7 mouse cellular contexts compared by ENCODE assay signal in genomic region chr15:56065872-56066534, GRCm38 (mm10).
DNase-seq lines count a peak whose midpoint lies in the region; ATAC-seq and TF ChIP-seq lines count a peak whose summit lies in the region.

No protein-coding gene starts in this region.

- H3K4me2 ChIP-seq in midbrain, embryonic 15.5 days: no peak overlapping the region

- H3K4me3 ChIP-seq in lung, adult 2 months (replicated peaks; ENCODE audit: extremely low read depth, low read depth, low read length): no peak overlapping the region
- no peak overlapping the region for H3K4me3 ChIP-seq in midbrain, embryonic 15.5 days

- H3K36me3 ChIP-seq in midbrain, embryonic 15.5 days (replicated peaks): no peaks in the 10 kb centered on the region

- no peak overlapping the region for H3K9ac ChIP-seq in midbrain, embryonic 15.5 days

- DNase-seq in lung, adult 2 months: no peak
- DNase-seq in lung, postnatal 14 days: no peak
- DNase-seq in brain, adult 2 months (ENCODE audit: low read depth, low spot score): peak; percentile 67
- DNase-seq in spleen, postnatal 14 days (ENCODE audit: low spot score in 2 of 2): no peak
- DNase-seq in right cerebral cortex, adult 18-20 months: no peak

- no peak for TF ChIP-seq POLR2A in lung, adult 2 months (IDR thresholded peaks at IDR 0.05; ENCODE audit: borderline replicate concordance, extremely low read depth, low read depth, low read length)

- H3K9me3 ChIP-seq in midbrain, embryonic 15.5 days: no peaks in the 10 kb centered on the region

- 32% methylated on average over 7 of the region's 7 CpGs for WGBS in lung, adult 2 months
- WGBS in midbrain, embryonic 15.5 days: 29% methylated on average over 7 of the region's 7 CpGs

- H3K27ac ChIP-seq in midbrain, embryonic 15.5 days: no peak overlapping the region

- no peaks in the 10 kb centered on the region for H3K27me3 ChIP-seq in midbrain, embryonic 15.5 days (replicated peaks)

- peak; percentile 87 for ATAC-seq in granulocyte monocyte progenitor cell, adult 5-6 weeks (replicated peaks; ENCODE audit: poor library complexity, severe bottlenecking)
- peak; percentile 88 for ATAC-seq in midbrain, embryonic 15.5 days (replicated peaks)

- no peaks in the 10 kb centered on the region for H3K4me1 ChIP-seq in lung, adult 2 months (ENCODE audit: control insufficient read depth, insufficient read depth, low read length)
- no peaks in the 10 kb centered on the region for H3K4me1 ChIP-seq in midbrain, embryonic 15.5 days

- 0 out of 2 replicates have a peak, but pooled peaks have one; percentile 4 for TF ChIP-seq CTCF in lung, adult 2 months (IDR thresholded peaks at IDR 0.05; ENCODE audit: insufficient read depth, low read length)
